Mouse (Mus musculus) embryo, embryonic 11 days (tissue): ENCODE measurements around the gene Pou2af1.
A peak's percentile ranks its signal among the peaks of the same experiment; 100 is the strongest.

Experiments
- DNase-seq: peaks from one replicate; pipeline ENCODE4 v3.0.0-alpha.2; 2015

Gene Pou2af1

GRCm38 (mm10) chr9:51230701-51231389 lies 17.3 kb downstream of the Pou2af1 start:
- DNase-seq, result no peak

GRCm38 (mm10) chr9:51232163-51232562 lies 18.7 kb downstream of the Pou2af1 start:
- no peak for DNase-seq

DNA sequence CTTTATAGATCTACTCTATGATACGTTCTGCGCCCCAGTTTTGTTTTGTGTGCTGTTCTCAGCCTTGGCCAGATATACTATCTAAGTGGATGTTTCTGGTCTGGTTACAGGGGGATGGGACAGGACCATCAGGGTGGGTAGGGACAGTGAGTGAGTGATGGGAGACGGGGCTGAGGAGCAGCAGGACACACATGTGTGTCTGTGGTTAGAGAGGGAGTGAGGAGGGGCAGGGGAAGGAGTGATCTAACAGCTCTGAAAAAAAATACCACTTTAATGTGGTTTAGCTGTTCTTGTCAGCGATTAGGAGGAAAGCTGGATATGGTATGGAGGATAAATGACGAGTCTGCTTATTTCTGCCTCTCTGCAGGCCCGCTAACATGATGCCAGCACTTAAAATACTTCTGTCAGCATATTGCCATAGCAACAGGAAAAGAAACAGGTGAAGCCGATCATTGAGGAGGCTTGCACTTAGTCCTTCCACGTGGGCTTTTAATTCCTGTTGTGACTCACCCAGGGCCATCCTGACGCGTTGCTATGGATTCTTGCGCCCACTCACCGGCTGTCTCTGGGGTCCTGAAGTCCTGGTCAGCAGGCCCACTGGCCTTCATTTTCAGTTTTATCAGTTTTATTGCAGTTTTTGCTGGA lies 25.4 kb downstream of the Pou2af1 start:
- no peak for DNase-seq

- no peak for DNase-seq
Observed at GRCm38 (mm10) chr9:51256780-51257502, 43.4 kb downstream of the Pou2af1 start.

- no peak for DNase-seq
Observed at GRCm38 (mm10) chr9:51258426-51258825, 44.9 kb downstream of the Pou2af1 start.

DNA sequence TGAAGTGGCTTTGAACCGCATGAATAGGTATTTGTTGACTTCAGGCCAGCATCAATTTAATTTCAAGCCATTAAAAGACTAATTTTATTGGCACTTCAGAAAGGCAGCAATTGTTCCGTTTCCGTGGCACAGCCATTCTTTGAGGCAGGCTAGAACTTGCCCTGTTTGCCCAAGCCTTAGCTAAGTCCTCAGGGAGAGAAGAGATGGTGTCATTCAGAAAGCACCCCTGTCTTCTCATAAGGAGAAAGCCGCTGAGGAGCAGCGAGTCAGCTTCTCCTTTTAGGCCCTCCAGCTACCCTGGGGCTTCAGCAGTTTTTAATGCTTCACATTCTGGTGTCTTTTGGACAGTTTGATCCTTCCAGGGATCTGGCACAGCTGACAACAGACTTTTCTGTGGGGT lies 55.3 kb downstream of the Pou2af1 start:
- DNase-seq, result no peak

DNA sequence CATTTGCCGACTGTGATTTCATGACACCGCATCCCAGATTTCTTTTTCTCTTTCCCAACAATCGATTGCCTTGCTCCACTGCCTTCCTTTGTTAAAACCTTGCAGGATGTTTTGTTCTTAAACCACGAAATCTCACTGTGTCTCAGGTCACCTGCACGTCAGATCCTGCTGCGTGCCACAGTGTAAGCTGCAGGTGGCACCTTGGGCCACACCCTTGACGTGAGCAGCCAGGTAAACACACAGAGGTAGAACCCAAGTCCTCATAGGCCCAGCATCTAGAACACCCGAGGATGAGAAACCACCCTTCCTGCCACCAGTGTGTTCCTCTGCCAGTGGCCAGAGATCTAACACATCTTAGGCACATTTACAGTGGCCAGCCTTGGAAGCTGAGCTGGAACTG lies 57.6 kb downstream of the Pou2af1 start:
- no peak for DNase-seq

GRCm38 (mm10) chr9:51272102-51272501 lies 58.6 kb downstream of the Pou2af1 start:
- DNase-seq, result no peak

- peak; percentile 7 for DNase-seq
Observed at GRCm38 (mm10) chr9:51273581-51274154, 60.2 kb downstream of the Pou2af1 start.

DNA sequence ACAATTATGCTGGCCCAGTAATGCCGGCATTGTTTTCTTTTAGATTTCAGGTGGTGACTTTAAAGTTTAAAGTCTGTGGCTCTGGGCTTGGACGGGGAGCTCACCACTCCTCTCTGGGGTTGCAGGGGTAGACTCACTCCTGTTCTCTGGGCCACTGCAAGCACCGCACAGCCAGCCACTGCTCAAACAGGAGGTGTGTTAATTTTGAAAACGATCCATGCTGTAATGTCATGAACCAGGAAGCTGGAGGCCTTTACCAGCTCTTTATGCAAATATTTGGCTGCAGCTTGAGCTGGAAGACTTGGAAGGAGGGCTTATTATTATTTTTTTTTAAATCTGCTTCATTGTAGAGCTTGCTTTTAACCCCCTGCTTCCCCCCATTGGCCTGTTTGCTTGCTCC lies 61.2 kb downstream of the Pou2af1 start:
- no peak for DNase-seq

DNA sequence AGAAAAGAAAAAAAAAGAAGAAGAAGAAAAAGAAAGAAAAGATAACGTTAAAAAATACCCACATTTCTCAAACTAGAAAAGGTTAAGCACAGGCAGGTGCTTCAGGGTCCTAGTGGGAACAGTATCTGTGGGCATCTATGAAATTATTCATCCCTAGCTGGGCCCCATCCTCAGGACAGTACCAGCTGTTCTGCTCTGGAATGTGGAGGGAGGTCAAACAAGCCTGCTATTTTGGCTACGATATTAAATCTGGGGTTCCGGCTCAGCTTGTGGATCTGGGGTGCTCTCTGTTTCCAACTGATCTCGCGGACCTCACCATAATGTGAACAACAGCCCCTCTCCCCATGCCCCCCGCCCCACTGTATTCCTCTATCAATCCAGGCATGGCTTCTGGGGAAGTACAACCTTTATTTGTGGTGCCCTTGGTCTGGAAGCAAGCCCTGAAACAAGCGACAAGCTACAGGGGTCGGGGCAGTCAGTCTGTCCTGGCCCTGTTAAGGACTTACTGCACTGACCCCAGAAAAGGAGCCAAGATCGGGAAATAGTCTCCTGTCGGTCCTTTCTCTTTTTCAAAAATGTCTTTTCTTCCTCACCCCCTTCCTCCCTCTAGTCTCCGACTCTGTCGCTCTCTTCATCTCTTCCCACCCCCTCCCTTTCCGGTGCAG lies 64.5 kb downstream of the Pou2af1 start:
- DNase-seq, result peak; percentile 10

- DNase-seq, result peak; percentile 91
Observed at GRCm38 (mm10) chr9:51278500-51279381, 65.2 kb downstream of the Pou2af1 start, which contains the start of gene Colca2. Colca2 (minus strand) TSS chr9:51278569.

- DNase-seq, result no peak
Observed at GRCm38 (mm10) chr9:51286079-51286478, 72.6 kb downstream of the Pou2af1 start.
